Mouse (Mus musculus): ENCODE measurements around the gene Slc13a3.
"Not testable (repeated sequence)": the region's sequence is repeated elsewhere in the genome, so short reads cannot be mapped to it uniquely, and the experiment has no call there.

The Slc13a3 gene

GRCm38 (mm10) chr2:165473003-165473402 lies at the start of gene Slc13a3:
Slc13a3 (minus strand) TSS chr2:165473230.
- in situ Hi-C loops (cut with MboI, MseI): no loop called here

GRCm38 (mm10) chr2:165515178-165515728 lies 42.2 kb upstream of the Slc13a3 start:
- in situ Hi-C loops (cut with MboI, MseI): no loop called here

- in situ Hi-C loops (cut with MboI, MseI): no loop called here
Observed at GRCm38 (mm10) chr2:165512870-165513600, 40.0 kb upstream of the Slc13a3 start.

GRCm38 (mm10) chr2:165512426-165512825 lies 39.4 kb upstream of the Slc13a3 start:
- in situ Hi-C loops (cut with MboI, MseI): no loop called here

- in situ Hi-C loops (cut with MboI, MseI): not testable (repeated sequence)
Observed at GRCm38 (mm10) chr2:165511530-165511929, 38.5 kb upstream of the Slc13a3 start.

GRCm38 (mm10) chr2:165510914-165511458 lies 38.0 kb upstream of the Slc13a3 start:
- in situ Hi-C loops (cut with MboI, MseI): not testable (repeated sequence)

- in situ Hi-C loops (cut with MboI, MseI): no loop called here
Observed at GRCm38 (mm10) chr2:165510466-165510865, 37.4 kb upstream of the Slc13a3 start.

- in situ Hi-C loops (cut with MboI, MseI): no loop called here
Observed at GRCm38 (mm10) chr2:165509686-165510085, 36.7 kb upstream of the Slc13a3 start.

GRCm38 (mm10) chr2:165503259-165504203 lies 30.5 kb upstream of the Slc13a3 start, which contains the start of gene Slc2a10:
Slc2a10 (plus strand) TSS chr2:165503787.
- in situ Hi-C loops (cut with MboI, MseI): no loop called here

- in situ Hi-C loops (cut with MboI, MseI): no loop called here
Observed at GRCm38 (mm10) chr2:165498816-165499215, 25.8 kb upstream of the Slc13a3 start.

- in situ Hi-C loops (cut with MboI, MseI): no loop called here
Observed at GRCm38 (mm10) chr2:165497706-165498275, 24.8 kb upstream of the Slc13a3 start.

- in situ Hi-C loops (cut with MboI, MseI): no loop called here
Observed at GRCm38 (mm10) chr2:165496251-165496650, 23.2 kb upstream of the Slc13a3 start.

- in situ Hi-C loops (cut with MboI, MseI): loop anchor here (5.0 kb wide), 2 partner anchors 102 to 1303 kb away; no protein-coding TSS in a partner anchor
Observed at GRCm38 (mm10) chr2:165494495-165494894, 21.5 kb upstream of the Slc13a3 start.

GRCm38 (mm10) chr2:165493587-165494210 lies 20.7 kb upstream of the Slc13a3 start:
- in situ Hi-C loops (cut with MboI, MseI): loop anchor here (5.0 kb wide), 2 partner anchors 101 to 1304 kb away; no protein-coding TSS in a partner anchor

- in situ Hi-C loops (cut with MboI, MseI): loop anchor here (5.0 kb wide), 2 partner anchors 101 to 1304 kb away; no protein-coding TSS in a partner anchor
Observed at GRCm38 (mm10) chr2:165492648-165493553, 19.9 kb upstream of the Slc13a3 start, which contains the start of gene Trp53rka. Trp53rka (minus strand) TSS chr2:165493324.

GRCm38 (mm10) chr2:165486881-165487535 lies 14.0 kb upstream of the Slc13a3 start:
- in situ Hi-C loops (cut with MboI, MseI): loop anchor here (5.0 kb wide), 1 partner anchor 125 kb away; no protein-coding TSS in a partner anchor

GRCm38 (mm10) chr2:165486401-165486800 lies 13.4 kb upstream of the Slc13a3 start:
- in situ Hi-C loops (cut with MboI, MseI): loop anchor here (5.0 kb wide), 1 partner anchor 124 kb away; no protein-coding TSS in a partner anchor

- in situ Hi-C loops (cut with MboI, MseI): loop anchor here (5.0 kb wide), 1 partner anchor 124 kb away; no protein-coding TSS in a partner anchor
Observed at GRCm38 (mm10) chr2:165485826-165486225, 12.8 kb upstream of the Slc13a3 start.

GRCm38 (mm10) chr2:165484152-165484551 lies 11.1 kb upstream of the Slc13a3 start:
- in situ Hi-C loops (cut with MboI, MseI): no loop called here
